Mouse (Mus musculus) 3134 (cell line): ENCODE results near the gene Dnajb1.
A peak's percentile ranks its signal among the peaks of the same experiment; 100 is the strongest.
"Not testable (repeated sequence)": the region's sequence is repeated elsewhere in the genome, so short reads cannot be mapped to it uniquely, and the experiment has no call there.

Experiments used
- DNase-seq: peaks from one replicate; pipeline ENCODE4 v3.0.0-alpha.2; 2011; ENCODE audit warnings: low spot score; ENCODE audit not compliant: insufficient read length; ENCODE audit errors: extremely low read depth

The Dnajb1 gene

DNA sequence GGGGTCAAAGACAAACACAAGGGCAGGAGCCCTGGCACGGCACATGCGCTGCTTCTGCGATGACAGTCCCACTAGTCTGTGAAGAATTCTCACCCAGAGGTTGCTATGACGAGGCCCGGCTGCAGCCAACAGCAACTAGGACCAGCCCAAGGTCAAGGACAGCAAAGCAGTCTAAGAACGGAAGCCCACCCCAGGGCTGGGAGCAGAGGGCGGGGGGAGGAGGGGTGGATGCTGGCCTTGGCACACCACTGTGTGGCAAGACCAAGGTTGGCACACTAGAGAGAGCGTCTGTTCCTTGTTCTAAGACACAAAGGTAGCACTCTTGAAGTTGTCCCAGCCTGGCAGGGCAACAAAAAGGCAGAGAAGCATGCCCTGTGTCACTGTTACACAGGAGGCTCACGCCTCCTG lies 30.6 kb upstream of the Dnajb1 start:
- DNase-seq = no peak

DNA sequence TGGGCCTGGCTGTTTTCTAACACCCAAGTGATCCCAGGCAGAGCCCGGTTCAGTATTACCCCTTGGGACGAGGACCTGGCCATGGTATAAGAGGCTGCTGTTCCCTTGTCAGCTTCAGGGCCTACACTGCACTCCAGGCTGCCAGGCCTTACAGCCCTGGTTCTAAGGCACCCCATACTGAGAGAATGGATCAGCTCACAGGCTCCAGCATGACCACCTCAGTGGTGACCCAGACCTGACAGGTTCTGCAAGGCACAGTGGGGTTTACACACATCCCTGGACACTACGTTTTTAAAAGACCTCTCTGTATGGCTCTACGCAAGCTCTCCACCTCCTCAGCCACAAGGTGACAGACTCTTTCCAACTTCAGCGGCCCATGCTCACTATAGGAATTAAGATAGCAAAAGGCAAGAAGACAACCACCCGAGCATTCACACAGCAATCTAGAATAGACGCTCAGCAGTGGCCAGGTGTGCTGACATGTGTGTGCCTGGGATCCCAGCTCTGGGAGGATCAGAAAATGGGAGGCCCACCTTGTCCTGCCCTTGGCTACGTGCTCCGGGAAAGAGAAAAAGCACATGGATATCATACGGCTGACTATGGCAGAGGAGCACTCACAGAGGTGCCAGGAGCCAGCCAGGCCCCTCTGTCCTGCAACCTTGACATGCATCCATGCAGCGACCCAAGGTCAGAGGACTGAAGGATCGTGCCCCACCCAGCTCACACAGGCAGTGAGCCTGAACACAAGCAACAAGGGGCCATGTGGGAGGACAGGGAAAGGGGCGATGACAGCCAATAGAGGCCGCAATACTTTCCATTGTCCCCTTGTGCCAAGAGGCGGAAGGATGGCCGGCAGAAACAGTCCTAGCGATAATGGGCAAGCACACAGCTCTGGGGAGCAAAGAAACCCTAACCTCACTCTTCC lies 29.6 kb upstream of the Dnajb1 start:
- no peak for DNase-seq

DNA sequence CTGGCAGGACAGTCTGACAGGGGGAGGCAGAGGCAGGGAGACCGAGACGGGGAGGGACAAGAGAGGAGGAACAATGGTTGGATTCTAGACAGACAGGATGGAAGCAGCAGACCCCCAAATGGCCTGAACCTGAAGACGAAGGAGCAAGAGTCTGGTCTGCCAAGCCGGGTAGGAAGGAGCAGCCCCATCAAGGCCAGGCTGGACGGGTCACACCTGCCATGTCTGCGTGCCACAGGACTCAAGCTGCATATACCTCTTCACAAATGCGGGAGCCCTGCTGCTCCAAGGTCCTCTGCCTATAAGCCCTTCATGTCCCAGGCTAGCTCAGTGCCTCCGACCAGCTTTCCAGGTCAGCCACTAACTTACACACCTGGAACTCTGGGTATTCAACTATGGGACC lies 28.3 kb upstream of the Dnajb1 start:
- no peak for DNase-seq

DNA sequence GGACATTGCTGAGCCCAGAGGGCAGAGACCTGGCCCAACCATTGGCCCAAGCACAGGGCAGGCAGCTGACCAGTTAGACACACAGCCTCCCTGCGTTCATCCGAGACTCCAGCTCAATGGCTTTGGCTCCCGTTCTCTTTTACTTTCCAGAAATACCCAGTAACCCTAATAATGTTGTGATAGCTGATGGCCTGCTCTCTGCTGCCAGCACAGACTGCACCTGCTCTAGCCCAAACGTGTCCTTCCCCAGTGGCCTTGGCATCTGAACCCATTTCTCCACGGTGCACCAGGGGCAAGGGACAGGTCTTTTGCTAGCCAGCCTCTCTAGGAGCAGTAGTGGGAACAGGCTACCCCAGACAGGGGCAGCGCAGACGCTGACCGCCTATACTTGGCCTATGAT lies 27.2 kb upstream of the Dnajb1 start:
- DNase-seq = no peak

DNA sequence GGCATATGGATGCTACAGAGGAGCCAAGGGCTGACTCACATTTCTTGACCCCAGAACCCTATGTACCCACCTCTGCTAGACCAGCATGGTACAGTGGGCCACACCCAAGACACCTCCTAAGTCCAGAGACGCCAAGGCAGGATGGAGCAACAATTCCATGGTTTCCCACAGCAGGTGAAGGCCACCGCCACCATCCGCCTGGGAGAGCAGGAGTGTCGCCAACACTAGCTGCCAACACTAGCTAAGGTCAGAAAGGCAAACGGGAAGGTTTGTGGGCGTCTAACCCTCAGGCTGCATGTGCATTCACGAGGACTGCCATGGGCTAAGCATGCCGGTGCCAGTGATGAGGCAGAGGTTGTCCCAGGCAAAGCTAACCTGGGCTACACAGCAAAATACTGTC lies 25.8 kb upstream of the Dnajb1 start:
- no peak for DNase-seq

DNA sequence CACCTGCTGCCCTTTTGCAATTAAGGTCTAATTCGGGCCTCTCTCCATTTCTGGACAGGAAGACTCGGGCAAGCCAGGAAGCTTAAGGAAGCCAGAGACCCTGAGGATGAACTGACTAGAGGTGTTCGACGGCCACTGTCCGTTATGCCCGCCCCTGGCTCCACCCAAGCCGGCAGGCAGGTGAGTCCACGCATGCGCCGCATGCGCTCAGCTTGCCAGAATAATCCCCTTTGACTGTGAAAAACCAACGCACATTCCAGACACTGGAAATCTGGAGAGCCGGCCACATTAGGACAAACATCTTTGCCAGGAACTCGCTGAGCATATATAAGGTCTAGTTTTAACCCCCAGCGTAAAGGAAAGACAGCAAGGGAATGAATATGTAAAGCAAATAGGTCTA lies 24.8 kb upstream of the Dnajb1 start:
- no peak for DNase-seq

DNA sequence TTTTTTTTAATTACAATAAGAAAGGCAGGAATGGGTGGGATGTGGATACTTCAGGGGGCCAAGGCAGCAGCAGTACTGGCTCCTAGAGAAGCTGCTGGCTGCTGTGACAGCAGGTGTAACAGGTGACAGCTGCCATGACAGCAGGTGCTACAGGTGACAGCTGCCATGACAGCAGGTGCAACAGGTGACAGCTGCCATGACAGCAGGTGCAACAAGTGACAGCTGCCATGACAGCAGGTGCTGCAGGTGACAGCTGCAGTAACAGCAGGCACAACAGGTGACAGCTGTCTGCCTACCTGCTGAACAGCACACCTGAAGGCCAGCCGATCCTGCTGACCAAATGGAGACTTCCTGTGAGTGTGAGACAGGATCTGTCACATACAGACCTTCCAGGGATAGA lies 23.2 kb upstream of the Dnajb1 start:
- DNase-seq = no peak

DNA sequence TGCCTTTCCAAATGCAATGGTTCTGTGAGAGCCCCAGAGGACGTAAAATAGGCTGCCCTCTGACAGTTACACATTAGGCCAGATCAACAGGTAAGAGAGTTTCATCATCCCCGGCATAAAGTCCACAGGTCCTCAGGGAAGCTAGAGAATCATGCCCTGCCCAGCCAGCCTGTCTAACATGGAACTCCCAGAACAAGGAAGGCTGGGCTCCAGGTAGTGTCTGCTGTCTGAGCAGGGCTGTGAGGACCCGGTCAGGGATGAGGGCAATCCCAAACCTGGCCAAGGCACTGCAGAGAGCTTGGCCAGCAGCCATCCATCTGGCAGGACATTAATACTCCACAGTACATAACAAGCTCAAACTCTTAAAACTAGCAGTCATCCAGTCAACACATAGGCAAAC lies 22.7 kb upstream of the Dnajb1 start:
- no peak for DNase-seq

DNA sequence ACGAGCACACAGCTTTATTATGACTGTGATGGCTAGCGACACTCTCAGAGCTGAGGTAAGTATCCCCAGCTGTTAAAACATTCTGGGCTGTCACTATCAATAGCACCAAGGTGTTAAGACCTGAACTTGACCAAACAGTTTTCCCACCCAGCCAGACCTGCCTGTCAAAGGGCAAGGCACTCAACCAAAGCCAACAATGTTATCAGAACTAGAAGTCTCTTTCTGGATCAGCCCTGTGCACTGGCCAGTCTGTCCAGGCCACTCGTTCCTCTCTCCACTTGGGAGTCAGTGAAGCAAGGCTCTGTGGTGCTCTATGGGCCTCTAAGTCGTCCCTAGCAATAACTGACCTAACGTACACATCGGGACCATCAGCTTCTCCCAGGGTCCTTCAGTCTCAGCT lies 20.3 kb upstream of the Dnajb1 start:
- no peak for DNase-seq

DNA sequence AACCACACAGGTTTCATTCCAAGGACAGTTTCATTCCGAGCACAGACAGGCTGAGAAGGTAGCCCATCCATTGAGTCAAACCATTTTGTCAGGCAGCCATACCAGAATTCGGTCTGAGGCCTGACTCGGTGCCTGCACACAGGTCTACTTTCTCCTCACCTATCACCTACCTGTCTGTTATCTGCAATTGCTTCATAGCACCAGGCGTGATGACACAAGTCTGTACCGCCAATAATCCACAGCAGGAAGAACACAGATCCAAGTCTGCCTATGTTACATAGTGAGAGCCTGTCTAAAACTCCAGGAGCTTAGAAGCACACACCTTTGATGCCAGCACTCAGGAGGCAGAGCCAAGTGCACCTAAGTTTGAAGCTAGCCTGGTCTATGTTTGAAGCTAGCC lies 19.1 kb upstream of the Dnajb1 start:
- DNase-seq = no peak

DNA sequence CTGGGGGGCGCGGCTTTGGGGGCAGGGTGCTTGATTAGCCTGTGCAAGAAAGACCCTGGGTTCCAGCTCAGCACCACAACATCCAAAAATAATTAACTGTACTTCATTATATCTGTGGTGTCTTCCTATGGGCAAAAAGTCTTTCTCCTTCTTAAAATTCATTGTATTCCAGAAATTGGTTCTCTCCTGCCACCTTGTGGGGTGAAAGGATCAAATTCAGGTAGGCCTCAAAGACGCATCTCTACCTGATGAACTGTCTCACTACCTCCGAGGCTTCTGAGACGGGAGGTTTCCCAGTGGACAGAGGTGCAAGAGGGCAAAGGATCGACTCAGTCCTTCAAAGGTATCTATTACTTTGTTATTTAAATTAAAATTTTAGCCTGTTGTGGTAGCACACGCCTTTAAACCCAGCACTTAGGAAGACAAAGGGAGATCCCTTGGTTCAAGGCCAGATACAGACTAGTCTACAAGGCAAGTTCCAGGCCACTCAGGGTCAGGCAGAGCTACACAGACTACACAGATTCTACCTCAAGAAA lies 17.4 kb upstream of the Dnajb1 start:
- no peak for DNase-seq

DNA sequence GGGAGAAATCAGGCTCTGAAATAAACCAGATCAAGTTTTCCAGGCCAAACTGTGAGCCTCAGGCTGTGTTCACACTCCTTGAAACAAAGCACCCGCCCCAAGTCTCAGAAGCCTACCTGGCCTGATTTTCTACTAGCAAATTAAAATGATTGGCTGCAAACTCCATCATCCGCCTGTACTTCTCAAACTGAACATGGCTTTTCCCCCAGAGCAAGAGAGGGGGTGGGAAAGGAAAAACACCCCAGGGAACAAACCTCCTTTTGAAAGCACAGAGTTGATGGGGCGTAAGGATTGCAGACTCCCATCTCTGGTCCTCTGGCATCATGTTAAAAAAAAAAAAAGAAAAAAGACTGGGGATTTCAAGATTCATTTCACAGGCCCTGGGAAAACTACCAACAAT lies 15.3 kb upstream of the Dnajb1 start:
- DNase-seq = no peak

DNA sequence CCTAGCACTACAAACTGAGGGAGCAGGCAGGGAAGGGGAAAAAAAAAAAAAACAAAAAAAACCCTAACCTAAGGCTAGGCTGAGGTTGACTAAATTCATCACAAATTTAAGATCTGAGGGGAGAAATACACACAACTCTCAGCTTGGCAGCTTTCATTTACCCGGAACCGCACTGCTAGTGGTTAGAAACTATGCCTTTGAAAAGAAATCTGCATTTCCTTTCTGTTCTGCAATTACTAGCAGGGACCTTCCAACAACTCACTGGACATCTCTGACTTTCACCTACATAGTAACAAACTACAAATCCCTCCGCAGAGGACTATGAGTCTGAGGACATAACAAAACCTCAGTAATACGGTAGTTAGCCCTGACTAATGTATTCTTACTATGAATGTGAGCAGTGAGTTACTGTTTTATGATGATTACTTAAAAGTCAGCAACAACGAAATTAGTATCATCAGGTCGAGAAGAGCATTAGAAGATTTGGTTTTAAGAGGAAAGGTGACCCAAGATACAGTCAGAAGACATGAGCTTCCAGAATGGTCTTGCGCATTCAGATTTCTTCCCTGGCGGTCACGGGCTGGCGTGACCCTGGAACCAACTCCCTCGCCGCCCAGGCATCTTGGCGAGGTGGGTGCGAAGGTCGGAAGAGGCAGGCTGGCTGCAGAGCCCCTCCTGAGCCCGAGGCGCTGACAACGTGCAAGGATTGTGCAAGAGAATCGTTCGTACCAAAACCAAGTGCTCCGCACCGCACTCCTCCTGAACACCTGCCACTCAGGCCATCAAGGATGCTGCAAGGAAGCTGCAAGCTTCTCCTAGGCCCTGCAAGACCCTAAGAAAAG lies 14.4 kb upstream of the Dnajb1 start:
- DNase-seq = no peak

DNA sequence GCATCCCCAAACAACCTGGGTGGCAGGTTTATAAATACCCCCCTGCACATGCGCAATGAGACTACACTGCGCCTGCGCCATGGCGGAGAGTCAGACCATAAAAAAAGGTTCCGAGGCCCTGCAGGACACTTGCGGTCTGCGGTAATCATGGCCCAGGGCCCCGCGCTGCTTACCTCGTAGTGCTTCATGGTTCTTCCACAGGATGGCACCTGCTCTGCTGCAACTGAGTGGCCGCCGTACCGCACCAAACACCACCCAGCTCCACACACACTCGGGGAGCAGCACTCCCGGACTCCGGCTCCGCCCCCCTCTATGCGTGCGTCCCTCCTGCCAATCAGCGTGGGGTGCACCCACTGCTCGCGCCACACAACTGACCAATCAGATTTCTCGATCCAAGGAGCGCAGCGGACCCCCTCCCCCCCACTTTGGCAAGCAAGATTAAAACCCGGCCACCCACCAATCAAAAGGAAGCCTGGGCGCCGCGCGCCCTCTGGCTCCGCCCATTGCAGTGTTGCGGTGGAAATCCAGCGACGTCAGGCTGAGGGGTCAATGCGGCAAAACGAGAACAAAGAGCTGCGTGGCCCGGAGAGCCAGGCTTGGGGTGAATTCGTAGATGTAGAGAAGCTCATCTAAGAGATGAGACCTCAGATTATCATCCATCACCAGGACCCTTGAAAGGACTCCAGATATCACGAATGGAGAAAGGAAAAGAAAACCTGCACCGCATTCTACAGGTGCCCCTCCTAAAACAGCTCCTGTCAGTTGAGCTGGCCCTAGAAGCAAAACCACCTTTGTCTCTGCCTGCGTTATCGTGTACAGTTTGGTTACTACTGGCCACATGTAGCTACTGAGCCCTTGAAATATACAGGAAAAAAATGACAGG lies 13.6 kb upstream of the Dnajb1 start:
- DNase-seq = peak; percentile 96

DNA sequence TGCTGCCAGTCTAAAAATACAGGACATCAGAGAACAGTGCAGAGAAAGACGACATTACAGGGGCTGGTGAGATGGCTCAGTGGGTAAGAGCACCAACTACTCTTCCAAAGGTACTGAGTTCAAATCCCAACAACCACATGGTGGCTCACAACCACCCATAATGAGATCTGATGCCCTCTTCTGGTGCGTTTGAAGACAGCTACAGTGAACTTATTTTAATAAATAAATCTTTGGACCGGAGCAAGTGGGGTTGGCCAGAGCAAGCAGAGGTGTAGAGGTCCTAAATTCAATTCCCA lies 13.0 kb upstream of the Dnajb1 start:
- DNase-seq = not testable (repeated sequence)

DNA sequence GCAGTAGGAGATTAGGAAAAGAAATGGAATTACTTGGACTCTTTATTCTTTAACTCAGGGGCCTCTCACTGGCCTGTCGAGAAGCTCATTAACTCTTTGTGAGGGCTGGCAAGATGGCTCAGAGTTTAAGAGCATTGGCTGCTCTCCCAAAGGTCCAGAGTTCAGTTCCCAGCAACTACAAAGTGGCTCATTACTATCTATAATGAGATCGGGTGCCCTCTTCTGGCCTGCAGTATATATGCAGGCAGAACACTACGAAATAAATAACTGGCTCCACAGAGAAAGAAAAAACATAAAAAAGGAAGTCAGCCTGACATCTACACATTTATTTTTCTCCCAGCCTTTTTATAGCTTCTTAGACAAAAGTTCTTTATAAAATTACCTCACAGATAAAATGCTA lies 11.6 kb upstream of the Dnajb1 start:
- no peak for DNase-seq

DNA sequence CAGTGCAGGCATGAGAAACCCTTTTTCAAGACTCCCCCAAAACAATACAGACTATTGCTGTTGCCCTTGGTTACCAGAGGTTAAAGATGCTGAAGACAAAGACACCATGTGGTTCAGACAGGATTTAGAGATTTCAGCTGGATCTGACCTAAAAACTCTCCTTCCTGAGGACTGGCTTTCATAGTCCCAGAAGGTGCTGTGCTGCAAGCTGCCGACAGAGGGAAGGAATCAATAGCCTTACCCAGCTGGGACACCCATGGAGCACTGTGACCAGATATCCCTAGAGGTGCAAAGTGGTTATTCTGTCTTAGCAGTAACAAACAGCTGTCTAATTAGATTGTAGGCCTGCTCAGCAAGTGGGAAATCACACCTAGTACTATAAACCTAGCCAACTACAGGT lies 9.8 kb upstream of the Dnajb1 start:
- DNase-seq = no peak

DNA sequence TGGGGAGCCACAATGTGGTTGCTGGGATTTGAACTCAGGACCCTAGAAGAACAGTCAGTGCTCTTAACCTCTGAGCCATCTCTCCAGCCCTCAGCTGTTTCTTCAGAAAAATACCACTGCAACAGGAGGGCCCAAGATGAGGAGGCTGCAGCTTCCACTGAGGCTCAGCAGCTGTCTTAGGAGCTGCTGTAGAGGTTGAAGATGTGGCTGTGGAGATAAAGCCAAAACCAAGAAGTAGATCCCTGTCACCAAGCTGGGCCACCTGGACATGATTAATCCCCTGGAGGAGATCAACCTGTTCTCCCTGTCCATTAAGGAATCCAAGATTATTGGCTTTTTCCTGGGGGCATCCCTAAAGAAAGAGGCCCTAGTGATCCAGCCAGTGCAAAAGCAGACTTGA lies 8.2 kb upstream of the Dnajb1 start:
- no peak for DNase-seq

DNA sequence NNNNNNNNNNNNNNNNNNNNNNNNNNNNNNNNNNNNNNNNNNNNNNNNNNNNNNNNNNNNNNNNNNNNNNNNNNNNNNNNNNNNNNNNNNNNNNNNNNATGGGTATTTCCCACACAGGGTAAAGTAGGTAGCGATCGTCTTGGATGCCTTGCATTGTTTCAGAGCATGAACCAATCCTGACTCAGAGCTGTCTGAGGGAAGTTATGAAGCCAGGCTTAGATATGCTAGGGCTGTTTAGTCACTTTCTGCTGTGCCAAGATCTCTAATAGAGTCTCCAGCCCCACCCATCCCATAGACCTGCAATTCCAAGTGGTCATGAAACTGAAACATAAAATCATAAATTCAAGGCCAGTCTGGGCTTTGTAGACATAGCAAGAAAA lies 5.4 kb upstream of the Dnajb1 start:
- DNase-seq = peak; percentile 39

DNA sequence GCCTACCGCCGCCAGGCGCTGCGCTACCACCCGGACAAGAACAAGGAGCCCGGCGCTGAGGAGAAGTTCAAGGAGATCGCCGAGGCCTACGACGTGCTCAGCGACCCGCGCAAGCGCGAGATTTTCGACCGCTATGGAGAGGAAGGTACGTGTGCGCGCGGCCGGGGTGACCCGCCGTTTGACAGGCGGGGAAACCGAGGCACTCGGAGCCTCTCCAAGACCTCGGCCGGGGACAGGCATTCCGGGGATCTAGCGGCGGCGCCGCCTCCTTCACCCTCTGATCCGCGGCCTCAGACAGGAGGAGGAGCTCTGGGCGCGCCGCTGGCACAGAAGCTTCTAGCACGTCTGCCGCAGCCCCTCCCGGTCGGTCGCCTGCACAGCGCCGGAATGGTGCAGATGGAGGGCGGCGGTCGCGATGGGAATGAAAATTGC lies 421 bp downstream of the Dnajb1 start:
- no peak for DNase-seq

DNA sequence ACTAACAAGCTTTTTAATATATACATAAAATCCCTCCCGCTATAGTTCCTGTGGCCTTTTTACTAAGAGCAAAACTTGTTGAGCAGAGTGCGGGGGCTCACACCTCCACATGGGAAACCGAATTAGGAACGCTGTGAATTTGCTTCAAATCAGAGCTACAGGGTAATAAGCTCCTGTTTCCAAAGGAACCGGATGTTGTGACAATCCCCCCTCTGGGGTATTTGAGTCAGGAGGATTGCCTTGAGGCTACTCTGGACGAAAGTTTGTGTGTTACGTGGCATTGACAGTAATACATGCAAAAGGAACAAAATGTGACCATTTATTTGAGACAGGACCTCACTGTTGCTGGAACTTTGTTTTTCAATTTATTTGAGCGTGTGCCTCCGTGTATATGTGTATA lies 1.1 kb downstream of the Dnajb1 start:
- DNase-seq = no peak
